Mouse (Mus musculus): ENCODE data around the gene Dscam. TPM values are rescaled to one million over a fixed set of nuclear protein-coding genes. Genes with fewer than 3 reads are reported as not detected.

Dscam gene
- polyA plus RNA-seq, 1 experiment = 0.10 TPM

- WGBS = 87% methylated on average over 7 of the region's 7 CpGs
- DNase-seq (ENCODE audit: low read depth, low spot score) = no peak
Measured at GRCm38 (mm10) chr16:96973300-96973699, 197.3 kb downstream of the Dscam start.

GRCm38 (mm10) chr16:96971768-96972167 lies 198.8 kb downstream of the Dscam start:
- DNase-seq (ENCODE audit: low read depth, low spot score) = no peak

GRCm38 (mm10) chr16:96970412-96970811 lies 200.1 kb downstream of the Dscam start:
- DNase-seq (ENCODE audit: low read depth, low spot score) = no peak
- WGBS = 78% methylated on average over 2 of the region's 2 CpGs

More at GRCm38 (mm10) chr16:96971768-96972167, 198.8 kb downstream of the Dscam start:
- 83% methylated on average over 4 of the region's 4 CpGs for WGBS

GRCm38 (mm10) chr16:96969643-96970042 lies 200.9 kb downstream of the Dscam start:
- 78% methylated on average over 2 of the region's 2 CpGs for WGBS

GRCm38 (mm10) chr16:96968885-96969480 lies 201.6 kb downstream of the Dscam start:
- 39% methylated on average over 2 of the region's 2 CpGs for WGBS
- DNase-seq (ENCODE audit: low read depth, low spot score) = no peak

More at GRCm38 (mm10) chr16:96969643-96970042, 200.9 kb downstream of the Dscam start:
- DNase-seq (ENCODE audit: low read depth, low spot score) = no peak

GRCm38 (mm10) chr16:96959695-96960094 lies 210.9 kb downstream of the Dscam start:
- no peak for DNase-seq (ENCODE audit: low read depth, low spot score)
- 74% methylated on average over 3 of the region's 3 CpGs for WGBS

GRCm38 (mm10) chr16:96945468-96946302 lies 224.9 kb downstream of the Dscam start:
- WGBS = 63% methylated on average over 11 of the region's 11 CpGs
- DNase-seq (ENCODE audit: low read depth, low spot score) = no peak

GRCm38 (mm10) chr16:96943648-96944047 lies 226.9 kb downstream of the Dscam start:
- DNase-seq (ENCODE audit: low read depth, low spot score) = no peak
- WGBS = 58% methylated on average over 2 of the region's 2 CpGs

GRCm38 (mm10) chr16:96934795-96935194 lies 235.8 kb downstream of the Dscam start:
- 89% methylated on average over 2 of the region's 2 CpGs for WGBS
- DNase-seq (ENCODE audit: low read depth, low spot score) = no peak

GRCm38 (mm10) chr16:96932211-96932610 lies 238.3 kb downstream of the Dscam start:
- no peak for DNase-seq (ENCODE audit: low read depth, low spot score)
- 81% methylated on average over 6 of the region's 6 CpGs for WGBS

- 74% methylated on average over 2 of the region's 2 CpGs for WGBS
- DNase-seq (ENCODE audit: low read depth, low spot score) = no peak
Measured at GRCm38 (mm10) chr16:96931771-96932170, 238.8 kb downstream of the Dscam start.

- no peak for DNase-seq (ENCODE audit: low read depth, low spot score)
- 86% methylated on average over 1 of the region's 1 CpGs for WGBS
Measured at GRCm38 (mm10) chr16:96928011-96928410, 242.5 kb downstream of the Dscam start.

GRCm38 (mm10) chr16:96927408-96927807 lies 243.1 kb downstream of the Dscam start:
- no peak for DNase-seq (ENCODE audit: low read depth, low spot score)

- DNase-seq (ENCODE audit: low read depth, low spot score) = no peak
- 60% methylated on average over 3 of the region's 3 CpGs for WGBS
Measured at GRCm38 (mm10) chr16:96926977-96927376, 243.6 kb downstream of the Dscam start.

- DNase-seq (ENCODE audit: low read depth, low spot score) = no peak
- 79% methylated on average over 4 of the region's 4 CpGs for WGBS
Measured at GRCm38 (mm10) chr16:96923941-96924340, 246.6 kb downstream of the Dscam start.

GRCm38 (mm10) chr16:96914495-96914894 lies 256.1 kb downstream of the Dscam start:
- DNase-seq (ENCODE audit: low read depth, low spot score) = no peak
- WGBS = 90% methylated on average over 3 of the region's 3 CpGs

- 79% methylated on average over 7 of the region's 7 CpGs for WGBS
Measured at GRCm38 (mm10) chr16:96912836-96913235, 257.7 kb downstream of the Dscam start.

GRCm38 (mm10) chr16:96912103-96912502 lies 258.4 kb downstream of the Dscam start:
- DNase-seq (ENCODE audit: low read depth, low spot score) = no peak
- WGBS = 82% methylated on average over 2 of the region's 2 CpGs

More at GRCm38 (mm10) chr16:96912836-96913235, 257.7 kb downstream of the Dscam start:
- DNase-seq (ENCODE audit: low read depth, low spot score) = no peak

GRCm38 (mm10) chr16:96910405-96911164 lies 260.0 kb downstream of the Dscam start:
- no peak for DNase-seq (ENCODE audit: low read depth, low spot score)
- WGBS = 56% methylated on average over 4 of the region's 4 CpGs

GRCm38 (mm10) chr16:96907818-96908217 lies 262.7 kb downstream of the Dscam start:
- WGBS = 95% methylated on average over 1 of the region's 1 CpGs
- DNase-seq (ENCODE audit: low read depth, low spot score) = no peak

All from large intestine, adult 2 months (tissue).